Mouse (Mus musculus) A20 (cell line): ENCODE data around the gene Ppp1r3c.
"Not testable (repeated sequence)": the region's sequence is repeated elsewhere in the genome, so short reads cannot be mapped to it uniquely, and the experiment has no call there.

Experiments
- DNase-seq: peaks from one replicate; pipeline ENCODE4 v3.0.0-alpha.2; 2011; ENCODE audit warnings: low read depth, low spot score

Gene Ppp1r3c

GRCm38 (mm10) chr19:36736537-36736936, at the start of gene Ppp1r3c:
Gene Ppp1r3c, minus strand, starts transcription at chr19:36736653.
- peak; percentile 78 for DNase-seq

GRCm38 (mm10) chr19:36783179-36783578, 46.7 kb upstream of the Ppp1r3c start:
- no peak for DNase-seq

DNA sequence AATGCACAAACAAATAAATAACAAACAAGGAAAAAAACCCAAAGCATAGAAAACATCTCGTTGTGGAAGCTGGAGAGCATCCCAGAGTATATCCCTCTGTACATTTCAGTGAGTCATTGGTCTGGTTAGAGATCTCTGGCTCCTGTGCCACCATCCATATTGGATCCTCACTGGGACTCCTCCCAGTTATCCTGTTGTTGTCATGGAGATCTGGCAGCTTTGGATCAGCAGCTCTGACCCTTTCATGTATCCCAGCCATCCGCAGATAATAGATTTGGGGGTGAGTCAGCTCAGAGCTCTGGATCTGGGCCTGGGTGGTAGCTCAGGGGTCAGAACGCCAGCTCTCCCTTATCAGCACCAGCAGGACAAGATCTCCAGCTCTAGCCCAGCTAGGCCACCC, 46.1 kb upstream of the Ppp1r3c start:
- DNase-seq = no peak

- no peak for DNase-seq
Observed at GRCm38 (mm10) chr19:36781996-36782395, 45.5 kb upstream of the Ppp1r3c start.

DNA sequence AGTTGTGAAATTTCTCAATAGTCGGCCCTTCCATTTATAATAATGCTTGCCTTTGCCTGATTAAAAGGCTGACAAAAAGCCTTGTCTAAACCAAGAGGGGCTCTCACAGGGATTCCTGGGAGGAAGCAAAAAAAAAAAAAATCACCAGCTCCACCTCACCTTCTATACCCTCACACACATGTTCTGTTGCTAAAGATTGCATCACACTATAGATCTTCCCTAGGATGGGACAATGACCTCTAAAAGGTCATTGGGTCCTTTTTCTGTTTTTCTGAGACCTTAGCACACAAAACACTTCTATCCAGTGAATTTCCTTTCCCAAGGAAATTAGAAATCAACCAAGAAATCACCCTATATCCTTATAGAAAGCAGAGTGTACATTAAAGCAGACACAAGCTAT, 43.9 kb upstream of the Ppp1r3c start:
- DNase-seq = no peak

DNA sequence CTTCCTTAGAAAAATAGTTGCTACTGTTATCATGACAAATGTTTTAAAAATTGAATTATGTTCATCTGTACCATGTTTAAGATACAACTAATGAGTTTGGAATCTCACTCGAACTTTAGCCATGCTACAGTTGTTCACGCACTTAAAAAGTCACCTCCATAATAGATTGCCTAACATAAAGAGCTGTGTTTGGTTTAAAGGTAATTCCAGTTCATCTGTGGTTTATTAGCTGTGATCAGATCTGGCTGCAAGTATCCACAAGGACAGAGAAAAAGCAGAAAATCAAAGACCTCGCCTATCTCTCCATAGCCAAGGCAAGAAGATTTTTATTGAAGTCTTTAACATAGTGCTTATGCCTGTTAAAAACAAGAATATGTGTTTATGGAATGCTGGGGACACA, 43.3 kb upstream of the Ppp1r3c start:
- DNase-seq = no peak

GRCm38 (mm10) chr19:36775531-36775930, 39.1 kb upstream of the Ppp1r3c start:
- DNase-seq = no peak

- no peak for DNase-seq
Observed at GRCm38 (mm10) chr19:36773716-36774459, 37.4 kb upstream of the Ppp1r3c start.

DNA sequence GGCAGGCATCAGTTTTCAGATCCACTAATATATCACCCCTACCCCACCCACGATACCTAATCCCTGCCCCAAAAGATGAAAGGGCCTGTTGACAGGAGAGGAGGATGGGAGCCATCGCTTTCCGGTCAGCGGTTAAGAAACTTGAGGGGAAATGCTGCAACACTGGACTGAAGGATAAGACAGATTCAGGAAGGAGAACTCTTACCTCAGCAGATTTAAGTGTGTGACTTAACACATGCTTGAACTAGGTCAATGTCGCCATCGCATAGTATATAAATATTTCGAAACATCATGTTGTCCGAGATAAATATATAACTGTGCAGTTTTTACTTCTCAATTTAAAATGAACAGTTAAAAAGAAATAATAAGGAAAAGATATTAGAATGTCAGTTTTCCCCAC, 31.6 kb upstream of the Ppp1r3c start:
- no peak for DNase-seq

- DNase-seq = no peak
Observed at GRCm38 (mm10) chr19:36764451-36764850, 28.0 kb upstream of the Ppp1r3c start.

DNA sequence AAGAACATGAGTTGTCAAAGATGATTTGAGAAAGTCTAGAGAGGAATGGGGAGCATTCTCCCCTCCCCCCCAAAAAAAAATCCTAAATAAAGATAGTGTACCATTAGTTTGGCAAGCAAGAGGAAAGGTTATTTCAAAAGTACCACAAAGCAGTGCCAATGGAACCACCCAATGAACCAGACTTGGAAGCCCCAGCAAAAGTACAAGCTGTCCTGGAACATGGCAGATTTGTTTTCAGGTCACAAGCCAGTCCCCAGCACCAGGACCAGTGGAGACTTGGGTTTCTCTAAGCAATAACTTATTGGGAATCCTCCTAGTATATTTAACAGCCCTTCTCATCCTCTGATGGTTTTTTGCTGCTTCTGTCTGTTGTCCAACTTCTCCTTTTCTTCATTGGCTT, 12.5 kb upstream of the Ppp1r3c start:
- no peak for DNase-seq

GRCm38 (mm10) chr19:36742331-36742730, 5.9 kb upstream of the Ppp1r3c start:
- no peak for DNase-seq

DNA sequence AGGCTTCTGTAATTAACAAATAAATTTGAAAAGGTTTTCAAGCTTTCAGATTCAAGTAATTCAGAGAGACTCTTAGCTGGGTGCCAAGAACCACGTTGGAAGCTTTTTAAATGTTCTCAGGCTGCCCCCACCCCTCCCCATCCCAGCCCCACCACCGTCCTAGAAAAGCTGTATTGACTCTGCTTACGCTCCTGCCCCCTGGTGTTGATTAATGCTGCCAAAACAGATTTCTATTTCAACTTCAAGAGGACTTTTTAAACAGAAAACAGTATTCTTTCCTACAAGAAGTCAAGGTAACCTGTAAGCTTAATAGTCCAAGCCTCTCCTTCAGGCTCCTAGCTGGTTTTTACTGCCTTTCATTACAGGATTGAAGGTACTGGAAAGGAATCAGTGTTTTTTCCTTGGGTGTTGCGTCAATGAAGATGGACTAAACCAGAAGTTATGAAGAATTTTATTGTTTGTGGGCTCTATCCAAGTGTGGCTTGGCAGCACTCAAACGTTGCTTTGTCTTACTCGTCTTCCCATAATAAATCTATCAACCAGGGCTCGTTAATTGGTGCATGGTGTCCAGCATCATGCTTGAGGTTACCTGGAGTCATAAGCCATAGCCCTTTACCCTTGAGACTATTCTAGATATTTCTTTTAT, 3.2 kb upstream of the Ppp1r3c start:
- DNase-seq = peak; percentile 26

DNA sequence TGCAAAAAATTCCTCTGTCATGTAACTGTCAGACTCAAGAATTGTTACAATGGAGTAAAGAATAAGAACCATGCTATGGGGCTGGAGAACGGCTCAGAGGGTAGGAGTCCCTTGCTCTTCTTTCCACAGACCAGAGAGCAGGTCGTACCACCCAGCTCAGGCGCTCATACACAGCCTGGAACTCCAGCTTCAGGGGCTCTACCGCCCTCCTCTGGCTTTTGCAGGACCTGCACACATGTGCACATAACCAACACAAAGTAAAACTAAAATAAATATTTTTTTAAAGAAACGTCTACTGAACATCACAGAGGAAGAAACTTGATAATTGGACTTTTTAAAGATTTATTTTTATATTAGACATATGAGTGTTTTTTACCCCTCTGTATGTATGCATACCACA, 1.6 kb upstream of the Ppp1r3c start:
- DNase-seq = peak; percentile 50

DNA sequence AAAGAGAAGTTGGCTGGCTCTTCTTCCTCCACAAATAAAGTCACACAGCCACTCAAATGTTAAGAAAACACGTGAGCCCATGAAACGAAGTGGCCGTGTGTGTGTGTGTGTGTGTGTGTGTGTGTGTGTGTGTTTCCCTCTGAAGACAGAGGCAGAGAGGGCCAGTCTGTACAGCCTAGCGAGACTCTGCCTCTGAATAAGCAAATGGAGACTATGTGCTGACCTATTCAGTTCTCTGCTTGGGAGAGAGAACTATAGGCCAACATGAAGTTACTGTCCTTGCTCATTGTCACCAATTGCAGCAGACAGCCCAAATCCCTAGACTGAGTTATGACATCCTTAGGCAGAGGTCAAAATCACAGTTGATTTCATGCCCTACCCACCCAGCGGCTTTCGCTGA, 634 bp upstream of the Ppp1r3c start:
- no peak for DNase-seq

- DNase-seq = no peak
Observed at GRCm38 (mm10) chr19:36734308-36735038, 2.0 kb downstream of the Ppp1r3c start.

DNA sequence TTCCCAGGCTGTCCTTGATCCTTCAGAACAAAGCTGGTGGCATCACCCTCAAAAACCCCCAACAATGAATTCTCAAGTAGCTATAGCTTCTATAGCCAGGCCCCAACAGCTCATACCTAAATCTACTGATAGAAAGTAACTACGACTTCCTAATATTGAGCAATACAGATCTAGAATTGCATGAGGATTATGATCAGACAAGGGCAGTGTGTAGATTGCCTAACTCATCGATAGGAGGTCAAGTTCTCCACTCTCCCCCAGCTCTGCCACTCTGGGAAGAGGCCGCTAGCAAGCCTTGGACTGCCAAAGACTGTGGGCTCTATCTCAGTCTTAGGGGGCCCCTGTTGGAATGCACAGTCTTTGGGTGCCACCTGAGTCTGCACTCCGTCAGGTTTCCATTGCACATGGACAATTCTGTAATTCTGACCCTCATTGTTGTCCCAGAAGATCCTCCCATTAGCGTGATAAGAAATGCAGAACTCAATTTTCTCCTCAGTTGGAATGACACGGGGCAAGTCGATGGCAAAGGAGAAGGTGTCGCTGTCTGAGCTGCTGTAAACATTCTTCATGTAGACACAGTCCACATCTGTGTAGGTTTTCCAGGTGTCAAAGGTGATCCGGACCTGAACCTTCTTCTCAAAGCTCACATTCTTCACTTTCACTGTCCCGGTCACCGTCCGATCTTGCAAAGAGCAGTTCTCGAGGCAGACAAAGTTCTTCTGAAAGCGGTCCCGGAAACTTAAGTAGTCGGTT, 3.1 kb downstream of the Ppp1r3c start:
- no peak for DNase-seq

GRCm38 (mm10) chr19:36731310-36731709, 5.1 kb downstream of the Ppp1r3c start:
- DNase-seq = no peak

- DNase-seq = not testable (repeated sequence)
Observed at GRCm38 (mm10) chr19:36730414-36730813, 6.0 kb downstream of the Ppp1r3c start.

DNA sequence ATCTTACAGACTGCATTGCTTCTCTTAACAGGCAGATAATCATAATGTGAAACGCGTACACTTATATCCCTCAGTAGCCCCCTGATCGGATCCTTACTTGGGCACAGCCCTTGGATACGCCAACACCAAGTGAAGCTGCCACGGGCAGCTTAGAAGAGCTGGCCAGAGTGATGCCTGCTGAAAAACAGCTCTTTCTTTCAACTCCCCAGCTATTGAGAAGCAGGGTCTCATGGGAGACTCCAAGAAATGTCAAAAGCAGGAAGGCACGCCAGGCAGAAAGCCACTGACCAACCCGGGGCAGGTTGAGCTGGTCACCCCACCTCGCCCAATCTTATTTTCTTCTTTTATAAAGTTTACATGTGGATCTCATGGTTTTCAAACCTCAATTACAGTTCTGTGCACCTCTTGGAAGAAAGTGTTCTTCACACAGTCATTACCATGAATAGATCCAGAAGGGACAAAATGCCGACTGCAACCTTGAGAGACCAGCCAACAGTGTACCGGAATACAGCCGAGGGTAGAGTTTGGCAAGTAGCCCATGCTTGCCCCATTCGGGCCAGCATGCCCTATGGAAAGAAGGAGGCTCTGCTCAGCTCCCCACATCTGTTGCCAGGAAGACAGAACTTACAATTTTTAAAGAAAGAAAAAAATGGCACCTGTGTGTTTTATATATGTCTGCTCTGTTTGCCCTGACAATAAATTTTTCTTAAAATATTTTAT, 7.6 kb downstream of the Ppp1r3c start:
- no peak for DNase-seq

- no peak for DNase-seq
Observed at GRCm38 (mm10) chr19:36724970-36725369, 11.5 kb downstream of the Ppp1r3c start.
